Mouse (Mus musculus) gastrocnemius, postnatal 10 days (tissue): ENCODE measurements at regions not wholly inside any gene's neighbourhood (a gene's known extent, or its start where the extent isn't known, plus 50 kb on each side); places are given as distances from the start of the nearest gene placed in this dataset.
"Not testable (repeated sequence)": the region's sequence is repeated elsewhere in the genome, so short reads cannot be mapped to it uniquely, and the experiment has no call there.

Experiments
- DNase-seq: peaks from one replicate; pipeline ENCODE4 v3.0.0; 2021; ENCODE audit warnings: mixed read lengths

- DNase-seq: no peak
Measured at GRCm38 (mm10) chr1:161728546-161729206, 59.6 kb downstream of the Fasl start.

GRCm38 (mm10) chr1:161727357-161727756, 60.9 kb downstream of the Fasl start:
- not testable (repeated sequence) for DNase-seq

GRCm38 (mm10) chr1:161726098-161726497, 62.2 kb downstream of the Fasl start:
- DNase-seq: not testable (repeated sequence)

GRCm38 (mm10) chr1:161719876-161720275, 68.4 kb downstream of the Fasl start:
- DNase-seq: no peak

GRCm38 (mm10) chr1:161718254-161718653, 70.0 kb downstream of the Fasl start:
- DNase-seq: no peak

- peak; percentile 75 for DNase-seq
Measured at GRCm38 (mm10) chr1:161712918-161713317, 75.4 kb downstream of the Fasl start.

GRCm38 (mm10) chr1:161712283-161712682, 76.0 kb downstream of the Fasl start:
- DNase-seq: no peak

GRCm38 (mm10) chr1:161707049-161707448, 81.2 kb downstream of the Fasl start:
- no peak for DNase-seq

GRCm38 (mm10) chr1:161704961-161705360, 83.3 kb downstream of the Fasl start:
- no peak for DNase-seq

GRCm38 (mm10) chr1:161704527-161704926, 83.8 kb downstream of the Fasl start:
- no peak for DNase-seq

- DNase-seq: no peak
Measured at GRCm38 (mm10) chr1:161695886-161696285, 92.4 kb downstream of the Fasl start.

GRCm38 (mm10) chr1:161693768-161694160, 94.5 kb downstream of the Fasl start:
- no peak for DNase-seq

- no peak for DNase-seq
Measured at GRCm38 (mm10) chr1:161692836-161693767, 95.2 kb downstream of the Fasl start.

- DNase-seq: no peak
Measured at GRCm38 (mm10) chr1:161688946-161689345, 99.3 kb downstream of the Fasl start.

- DNase-seq: peak; percentile 58
Measured at GRCm38 (mm10) chr1:161687548-161687947, 100.7 kb downstream of the Fasl start.

GRCm38 (mm10) chr1:161680558-161680957, 107.7 kb downstream of the Fasl start:
- DNase-seq: no peak

- DNase-seq: no peak
Measured at GRCm38 (mm10) chr1:161670937-161671336, 117.4 kb downstream of the Fasl start.

GRCm38 (mm10) chr1:161664321-161664720, 124.0 kb downstream of the Fasl start:
- no peak for DNase-seq

- DNase-seq: no peak
Measured at GRCm38 (mm10) chr1:161663351-161663750, 124.9 kb downstream of the Fasl start.

- no peak for DNase-seq
Measured at GRCm38 (mm10) chr1:161662241-161662640, 126.1 kb downstream of the Fasl start.

- DNase-seq: no peak
Measured at GRCm38 (mm10) chr1:161657511-161657910, 130.8 kb downstream of the Fasl start.

- no peak for DNase-seq
Measured at GRCm38 (mm10) chr1:161649387-161649786, 138.9 kb downstream of the Fasl start.

- DNase-seq: no peak
Measured at GRCm38 (mm10) chr1:161632098-161632497, 137.6 kb downstream of the Tnfsf18 start.
